ENCODE assay signal across 8 mouse cellular contexts in the genomic region with DNA sequence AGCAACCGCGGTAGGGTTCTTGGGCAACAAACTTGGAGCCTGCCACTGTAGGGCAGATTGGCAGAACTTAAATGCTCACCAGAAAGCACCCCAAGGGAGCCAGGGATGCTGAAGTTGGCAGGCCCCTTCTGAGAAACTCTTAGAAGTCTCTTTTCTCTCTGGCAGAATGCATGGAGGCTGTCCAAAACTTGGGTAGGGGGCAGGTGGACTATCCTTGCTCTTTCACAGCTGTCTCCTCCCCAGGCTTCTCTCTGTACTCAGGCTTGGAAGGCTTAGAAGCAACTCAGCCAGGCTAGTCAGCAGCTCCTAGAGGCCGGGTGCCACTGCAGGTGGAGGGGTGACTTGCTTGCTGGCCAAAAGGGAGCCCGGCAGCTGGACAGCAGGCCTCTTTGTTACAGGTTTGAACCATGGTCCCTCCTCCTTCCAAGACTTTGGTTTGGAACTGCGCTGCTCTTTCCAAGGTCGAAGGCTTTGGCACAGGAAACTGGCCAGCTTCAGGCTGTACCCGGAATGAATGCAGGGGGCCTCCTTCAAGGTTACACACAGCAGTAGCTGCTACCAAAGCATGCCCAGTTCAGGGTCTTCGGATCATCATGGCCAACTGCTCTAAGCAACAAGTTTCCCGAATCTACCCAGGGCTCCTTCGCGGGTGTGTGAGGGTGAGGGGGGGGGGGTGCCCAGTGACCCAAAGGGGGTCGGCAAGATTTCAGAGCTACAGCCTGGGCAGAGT. TPM values are rescaled to one million over a fixed set of nuclear protein-coding genes. Genes with fewer than 3 reads are reported as not detected.
DNase-seq lines count a peak whose midpoint lies in the region; ATAC-seq and TF ChIP-seq lines count a peak whose summit lies in the region.

Gene Als2cl (plus strand): TSS at position 680 of the 730 bp plus-strand sequence.

- TF ChIP-seq CTCF in left cerebral cortex, adult 2 months (IDR thresholded peaks at IDR 0.05) = no peak

- intact Hi-C loops in left cerebral cortex, adult 2 months (cut with DNase I) = loop anchor here (5.0 kb wide), 1 partner anchor 227 kb away; the partner anchor contains the start of gene Nbeal2

- H3K4me1 ChIP-seq in forebrain, embryonic 14.5 days (ENCODE audit: control insufficient read depth, insufficient read depth, low read length) = peaks cover 5% of the 10 kb centered on the region
- peaks cover 34% of the 10 kb centered on the region for H3K4me1 ChIP-seq in hindbrain, embryonic 13.5 days (replicated peaks)

- peak; percentile 11; the same call in 1 of the 2 replicates for ATAC-seq in forebrain, embryonic 14.5 days
- no peak for ATAC-seq in hindbrain, embryonic 13.5 days (ENCODE audit: low FRiP score)

- no peaks in the 10 kb centered on the region for H3K9me3 ChIP-seq in forebrain, embryonic 14.5 days (replicated peaks; ENCODE audit: control insufficient read depth, low read length)
- H3K9me3 ChIP-seq in hindbrain, embryonic 13.5 days = no peaks in the 10 kb centered on the region

- no peaks in the 10 kb centered on the region for H3K36me3 ChIP-seq in forebrain, embryonic 14.5 days (ENCODE audit: control insufficient read depth, insufficient read depth, low read length)
- no peaks in the 10 kb centered on the region for H3K36me3 ChIP-seq in hindbrain, embryonic 13.5 days
- H3K36me3 ChIP-seq in myocyte (ENCODE audit: control insufficient read depth, insufficient read depth) = no peaks in the 10 kb centered on the region

- peaks cover 27% of the 10 kb centered on the region for H3K27me3 ChIP-seq in forebrain, embryonic 14.5 days (replicated peaks; ENCODE audit: control insufficient read depth, insufficient read depth, low read length)
- peaks cover 65% of the 10 kb centered on the region for H3K27me3 ChIP-seq in hindbrain, embryonic 13.5 days
- peaks cover 12% of the 10 kb centered on the region for H3K27me3 ChIP-seq in myocyte (ENCODE audit: control insufficient read depth, insufficient read depth, insufficient read length)

- 13% methylated on average over 12 of the region's 12 CpGs for WGBS in forebrain, embryonic 14.5 days
- WGBS in hindbrain, embryonic 13.5 days = 13% methylated on average over 12 of the region's 12 CpGs

- H3K4me2 ChIP-seq in forebrain, embryonic 14.5 days (ENCODE audit: low read length) = peak within 1 kb of the TSS; percentile 76
- H3K4me2 ChIP-seq in hindbrain, embryonic 13.5 days = peak within 1 kb of the TSS; percentile 89
- peak within 1 kb of the TSS; percentile 77 for H3K4me2 ChIP-seq in myocyte (ENCODE audit: low read depth)

- no peak within 1 kb of the TSS for H3ac ChIP-seq in myocyte (ENCODE audit: control insufficient read depth, insufficient read length)

- peak within 1 kb of the TSS; percentile 38 for H3K4me3 ChIP-seq in forebrain, embryonic 14.5 days (ENCODE audit: low read depth, low read length)
- H3K4me3 ChIP-seq in hindbrain, embryonic 13.5 days = peak within 1 kb of the TSS; percentile 52
- H3K4me3 ChIP-seq in left cerebral cortex, adult 2 months = peak within 1 kb of the TSS; percentile 66
- no peak within 1 kb of the TSS for H3K4me3 ChIP-seq in myocyte

- TF ChIP-seq POLR2A in myocyte (IDR thresholded peaks at IDR 0.05; ENCODE audit: insufficient read length, low read depth) = no peak

- peak within 1 kb of the TSS; percentile 41; the same call in 1 of the 2 replicates for H3K9ac ChIP-seq in forebrain, embryonic 14.5 days (ENCODE audit: low read length)
- peak within 1 kb of the TSS; percentile 69 for H3K9ac ChIP-seq in hindbrain, embryonic 13.5 days

- no peak within 1 kb of the TSS for H3K27ac ChIP-seq in forebrain, embryonic 14.5 days (ENCODE audit: low read depth, low read length)
- H3K27ac ChIP-seq in hindbrain, embryonic 13.5 days = no peak within 1 kb of the TSS
- H3K27ac ChIP-seq in left cerebral cortex, adult 2 months = peak within 1 kb of the TSS; percentile 82

- no peaks in the 10 kb centered on the region for H3K79me2 ChIP-seq in myocyte (ENCODE audit: control insufficient read depth, insufficient read depth)

- peak; percentile 45 for DNase-seq in gastrocnemius, adult 18-20 months (ENCODE audit: low spot score)
- DNase-seq in gastrocnemius, postnatal 10 days = no peak
- DNase-seq in R1 (ENCODE audit: low read depth, low spot score) = peak; percentile 42
- no peak for DNase-seq in forebrain, embryonic 14.5 days (ENCODE audit: low spot score)
- peak in 1 of 2 experiments; percentile 37 for DNase-seq in left cerebral cortex, adult 2 months (ENCODE audit: extremely low spot score in 1 of 2, low spot score in 2 of 2)
- no peak for DNase-seq in natural killer cell, adult 2 months (ENCODE audit: low spot score in 2 of 2)

TF ChIP-seq in myocyte, 11 proteins besides CTCF, POLR2A, EP300 and RAD21:
- TF ChIP-seq MYOG (IDR thresholded peaks at IDR 0.05; ENCODE audit: control insufficient read depth in 1 of 3, insufficient read depth in 1 of 3, insufficient read length in 2 of 3, low read depth in 2 of 3) (no peak), REST (IDR thresholded peaks at IDR 0.05; ENCODE audit: insufficient read depth, insufficient read length) (no peak), MAX (IDR thresholded peaks at IDR 0.05; ENCODE audit: low read depth) (no peak), TCF3 (IDR thresholded peaks at IDR 0.05; ENCODE audit: insufficient read length, low read depth) (no peak), CEBPB (IDR thresholded peaks at IDR 0.05; ENCODE audit: insufficient read depth, poor library complexity, severe bottlenecking) (no peak), USF1 (IDR thresholded peaks at IDR 0.05; ENCODE audit: low read depth) (no peak), POLR2AphosphoS2 (IDR thresholded peaks at IDR 0.05; ENCODE audit: insufficient read length, low read depth) (no peak), E2F4 (IDR thresholded peaks at IDR 0.05; ENCODE audit: insufficient read depth) (no peak), MYOD1 (IDR thresholded peaks at IDR 0.05; ENCODE audit: control insufficient read depth in 1 of 3, insufficient read length in 2 of 3, low read depth in 2 of 3) (no peak), TCF12 (IDR thresholded peaks at IDR 0.05; ENCODE audit: insufficient read depth, poor library complexity, severe bottlenecking) (no peak), SRF (IDR thresholded peaks at IDR 0.05; ENCODE audit: control insufficient read depth, insufficient read length, low read depth) (no peak)

RNA-seq across cellular contexts. Expression of gene Als2cl, which starts in this region (rescaled TPM):
- 1 to 10 TPM; 4.2 to 4.7 TPM for total RNA-seq in gastrocnemius, adult 18-20 months (2021)
- total RNA-seq in gastrocnemius, postnatal 10 days (2021) = 1 to 10 TPM; 4.5 to 9.7 TPM
- 0.54 and 0.62 TPM in 2 replicates for polyA plus RNA-seq in forebrain, embryonic 14.5 days (2014; fragmentation: Nextera tagmentation; extraction: Ambion mirVana)
- polyA plus RNA-seq in hindbrain, embryonic 13.5 days (2015; fragmentation: Nextera tagmentation; extraction: Ambion mirVana) = 0.90 and 1.5 TPM in 2 replicates
- total RNA-seq in left cerebral cortex, adult 2 months (2021) = 10 to 100 TPM in 1 of 2 experiments, 1 to 10 TPM in 1; 8.4 to 10.8 TPM
- polyA plus RNA-seq in myocyte (2012; fragmentation: generic; extraction: Trizol) = 2.5 TPM

Comparison
In these comparisons a context has a peak if more than half of its experiments do, and no peak if none do; other contexts are left out.
1. DNase-seq: peak in gastrocnemius, adult 18-20 months (single experiment) and R1 (single experiment); none in gastrocnemius, postnatal 10 days (single experiment), forebrain, embryonic 14.5 days (single experiment) and natural killer cell, adult 2 months (0 of 2).
2. Peak in ATAC-seq, H3K4me3 ChIP-seq, H3K9ac ChIP-seq and H3K4me2 ChIP-seq in forebrain, embryonic 14.5 days; RNA of the gene not detected or under 1 TPM.
3. Peak in every context shown above with its lines, with median percentiles within 50 percentile points of each other: H3K4me2 ChIP-seq.